Mouse (Mus musculus): Measurements from ENCODE around the gene Txnrd2.

DNA sequence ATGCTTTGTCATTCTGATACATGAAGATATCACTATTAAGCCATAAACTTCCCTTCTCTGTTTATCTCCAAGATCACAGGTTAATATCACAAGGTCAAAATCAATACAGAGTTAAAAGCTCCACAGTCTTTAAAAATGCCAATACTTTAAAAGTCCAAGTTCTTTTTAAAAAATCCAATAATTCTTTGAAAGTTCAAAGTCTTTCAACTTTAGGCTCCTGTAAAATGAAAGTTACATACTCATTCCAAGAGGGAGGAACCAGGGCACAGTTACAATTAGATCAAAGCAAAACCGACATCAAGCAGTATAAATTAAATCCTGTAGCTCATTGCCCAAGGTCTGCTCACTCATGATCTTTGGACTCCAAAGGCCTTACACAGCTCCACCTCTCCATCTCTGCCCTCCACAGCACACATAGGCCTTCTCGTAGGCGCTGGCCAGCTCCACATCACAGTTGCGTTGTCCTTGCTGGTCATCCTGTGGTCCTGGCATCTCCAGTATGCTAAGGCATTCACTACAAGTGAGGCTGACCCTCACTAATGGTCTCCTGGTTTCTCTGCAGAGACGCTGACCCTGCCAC is 7.2 kb downstream of the Txnrd2 start:
- TF ChIP-seq NANOG (IDR thresholded peaks at IDR 0.05; ENCODE audit: borderline replicate concordance, low read length) (no peak), CTCF (conservative IDR thresholded peaks at IDR 0.05; ENCODE audit: low read length) (no peak)
